Mouse (Mus musculus): ENCODE data around the gene Sp1. TPM values are rescaled to one million over a fixed set of nuclear protein-coding genes. Genes with fewer than 3 reads are reported as not detected.

Sp1 gene
- total and polyA plus RNA-seq, 3 experiments: 16.3 to 92.3 (median 47.2) TPM

- peaks cover 6 to 13% of the 10 kb centered on the region in 2 experiments; a peak in 3 of 4 replicates for H3K27me3 ChIP-seq (ENCODE audit: control insufficient read depth in 1 of 2, insufficient read depth in 2 of 2, low read length in 2 of 2)
- H3K27ac ChIP-seq (ENCODE audit: control insufficient read depth, low read depth, low read length): no peak overlapping the region
- DNase-seq (ENCODE audit: low read depth, low spot score): peak; percentile 83
- peak overlapping the region; percentile 60 for H3K9ac ChIP-seq (ENCODE audit: control insufficient read depth, low read depth, low read length, poor library complexity, severe bottlenecking)
- H3K4me1 ChIP-seq (ENCODE audit: control insufficient read depth in 1 of 2, insufficient read depth in 2 of 2, low read length in 2 of 2): peaks cover 10 to 14% of the 10 kb centered on the region in 2 experiments
- H3K79me2 ChIP-seq (ENCODE audit: control insufficient read depth, insufficient read depth, low read length, poor library complexity): no peaks in the 10 kb centered on the region
- no peaks in the 10 kb centered on the region for H3K9me3 ChIP-seq (replicated peaks; ENCODE audit: insufficient read depth, low read length)
- no peak for TF ChIP-seq GABPA (IDR thresholded peaks at IDR 0.05; ENCODE audit: low read depth, low read length)
- no peak for TF ChIP-seq MAFK (IDR thresholded peaks at IDR 0.05; ENCODE audit: borderline replicate concordance, low read depth, low read length)
- TF ChIP-seq NRF1 (IDR thresholded peaks at IDR 0.05; ENCODE audit: insufficient read depth, low read depth, low read length, poor library complexity, severe bottlenecking): 0 out of 2 replicates have a peak, but pooled peaks have one; percentile 15
- TF ChIP-seq ZC3H11A (IDR thresholded peaks at IDR 0.05; ENCODE audit: low read depth, low read length): peak; percentile 70
- TF ChIP-seq SIN3A (IDR thresholded peaks at IDR 0.05; ENCODE audit: low read length): peak; percentile 68; the same call in 1 of the 2 replicates
- peak; percentile 88 for TF ChIP-seq CHD2 (IDR thresholded peaks at IDR 0.05; ENCODE audit: low read length)
- no peak for TF ChIP-seq JUND (IDR thresholded peaks at IDR 0.05; ENCODE audit: low read depth, low read length)
- TF ChIP-seq RCOR1 (IDR thresholded peaks at IDR 0.05; ENCODE audit: low read depth, low read length): no peak
- peak; percentile 41; the same call in 1 of the 2 replicates for TF ChIP-seq HCFC1 (IDR thresholded peaks at IDR 0.05; ENCODE audit: low read depth, low read length)
- TF ChIP-seq SMC3 (IDR thresholded peaks at IDR 0.05; ENCODE audit: low read depth, low read length): peak; percentile 75
- TF ChIP-seq UBTF (IDR thresholded peaks at IDR 0.05; ENCODE audit: borderline replicate concordance, insufficient read depth, low read depth, low read length): 0 out of 2 replicates have a peak, but pooled peaks have one; percentile 47
- no peak for TF ChIP-seq USF1 (IDR thresholded peaks at IDR 0.05; ENCODE audit: low read depth, low read length)
- no peak for TF ChIP-seq POLR2AphosphoS5 (IDR thresholded peaks at IDR 0.05; ENCODE audit: borderline replicate concordance, low read depth, low read length)
- TF ChIP-seq POLR2A (IDR thresholded peaks at IDR 0.05; ENCODE audit: control insufficient read depth in 1 of 2, insufficient read depth in 1 of 2, low read depth in 1 of 2, low read length in 2 of 2, poor library complexity in 1 of 2): no peak
- peak; percentile 68 for TF ChIP-seq MAZ (IDR thresholded peaks at IDR 0.05; ENCODE audit: low read depth, low read length)
- TF ChIP-seq RAD21 (IDR thresholded peaks at IDR 0.05; ENCODE audit: low read depth, low read length): peak; percentile 72
- TF ChIP-seq ETS1 (IDR thresholded peaks at IDR 0.05; ENCODE audit: low read depth, low read length): peak; percentile 27; the same call in 1 of the 2 replicates
- 0 out of 2 replicates have a peak, but pooled peaks have one; percentile 6 for TF ChIP-seq ELF1 (IDR thresholded peaks at IDR 0.05; ENCODE audit: low read depth, low read length)
- TF ChIP-seq ZKSCAN1 (IDR thresholded peaks at IDR 0.05; ENCODE audit: low read depth, low read length): 0 out of 2 replicates have a peak, but pooled peaks have one; percentile 7
- peak; percentile 82 for TF ChIP-seq BHLHE40 (IDR thresholded peaks at IDR 0.05; ENCODE audit: borderline replicate concordance, low read depth, low read length)
- TF ChIP-seq CTCF (IDR thresholded peaks at IDR 0.05 in 2 of 3, conservative IDR thresholded peaks at IDR 0.05 in 1 of 3; ENCODE audit: control insufficient read depth in 1 of 3, insufficient read depth in 1 of 3, low read depth in 2 of 3, low read length in 3 of 3, poor library complexity in 1 of 3, severe bottlenecking in 1 of 3): peak; percentile 78 to 96 (median 93)
- peaks cover 0 to 11% of the 10 kb centered on the region in 2 experiments; a peak in 2 of 4 replicates for H3K36me3 ChIP-seq (ENCODE audit: control insufficient read depth in 1 of 2, insufficient read depth in 2 of 2, low read length in 2 of 2)
- H3K4me3 ChIP-seq (ENCODE audit: control insufficient read depth in 1 of 2, insufficient read depth in 1 of 2, low read depth in 2 of 2, low read length in 2 of 2): peak overlapping the region; percentile 61 to 68
Observed at GRCm38 (mm10) chr15:102377163-102377543, 28.8 kb upstream of the Sp1 start.
